Mouse (Mus musculus): ENCODE results near the gene Ky. TPM values are rescaled to one million over a fixed set of nuclear protein-coding genes. Genes with fewer than 3 reads are reported as not detected.

The Ky gene
- total and polyA plus RNA-seq, 3 experiments = not detected

DNA sequence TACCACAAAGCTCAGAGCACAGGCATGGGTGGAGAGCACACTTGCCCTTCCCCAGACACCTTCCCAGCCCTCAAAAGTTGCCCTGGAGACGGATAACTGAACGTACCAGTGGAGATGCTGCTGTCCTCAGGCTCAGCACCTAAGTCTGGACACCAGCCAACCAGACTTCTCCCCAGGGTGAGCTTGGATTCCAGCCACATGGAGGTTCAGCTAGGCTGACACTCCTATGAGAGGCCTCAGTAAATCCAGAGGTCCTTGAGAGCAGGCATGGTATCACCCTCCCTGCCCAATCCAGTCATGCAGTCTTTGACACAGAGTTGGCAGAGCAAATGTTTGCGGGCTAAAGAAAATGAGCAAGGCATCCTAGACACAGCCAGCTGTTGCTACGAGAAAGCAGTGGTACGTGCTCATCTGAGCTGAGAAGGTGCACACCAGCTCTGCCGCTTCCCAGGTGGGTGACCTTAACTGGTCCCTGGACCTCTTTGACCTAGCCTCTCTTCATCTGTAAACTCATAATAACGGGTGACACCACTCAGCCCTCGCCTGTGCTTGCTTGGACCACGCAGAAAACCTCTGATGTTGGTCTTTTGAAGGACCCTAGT lies 8.4 kb upstream of the Ky start:
- Histone ChIP-seq H3K27ac (ENCODE audit: control insufficient read depth, low read depth, low read length) (no peak overlapping the region), H3K4me3 (ENCODE audit: control insufficient read depth in 1 of 2, insufficient read depth in 1 of 2, low read depth in 2 of 2, low read length in 2 of 2) (no peak overlapping the region), H3K9ac (ENCODE audit: control insufficient read depth, low read depth, low read length, poor library complexity, severe bottlenecking) (no peak overlapping the region), H3K79me2 (ENCODE audit: control insufficient read depth, insufficient read depth, low read length, poor library complexity) (no peaks in the 10 kb centered on the region), H3K9me3 (replicated peaks; ENCODE audit: insufficient read depth, low read length) (no peaks in the 10 kb centered on the region), H3K36me3 (ENCODE audit: control insufficient read depth in 1 of 2, insufficient read depth in 2 of 2, low read length in 2 of 2) (no peaks in the 10 kb centered on the region), H3K4me1 (ENCODE audit: control insufficient read depth in 1 of 2, insufficient read depth in 2 of 2, low read length in 2 of 2) (no peaks in the 10 kb centered on the region), H3K27me3 (ENCODE audit: control insufficient read depth in 1 of 2, insufficient read depth in 2 of 2, low read length in 2 of 2) (no peaks in the 10 kb centered on the region)
- TF ChIP-seq JUND (IDR thresholded peaks at IDR 0.05; ENCODE audit: low read depth, low read length) (no peak), USF2 (IDR thresholded peaks at IDR 0.05; ENCODE audit: borderline replicate concordance in 1 of 2, insufficient read depth in 1 of 2, low read depth in 1 of 2, low read length in 2 of 2) (no peak), KAT2A (conservative IDR thresholded peaks at IDR 0.05; ENCODE audit: low read depth, low read length) (no peak), ZNF384 (IDR thresholded peaks at IDR 0.05; ENCODE audit: low read depth, low read length) (no peak), GABPA (IDR thresholded peaks at IDR 0.05; ENCODE audit: low read depth, low read length) (no peak), MAZ (IDR thresholded peaks at IDR 0.05; ENCODE audit: low read depth, low read length) (no peak)
- no peak for DNase-seq (ENCODE audit: low read depth, low spot score)

DNA sequence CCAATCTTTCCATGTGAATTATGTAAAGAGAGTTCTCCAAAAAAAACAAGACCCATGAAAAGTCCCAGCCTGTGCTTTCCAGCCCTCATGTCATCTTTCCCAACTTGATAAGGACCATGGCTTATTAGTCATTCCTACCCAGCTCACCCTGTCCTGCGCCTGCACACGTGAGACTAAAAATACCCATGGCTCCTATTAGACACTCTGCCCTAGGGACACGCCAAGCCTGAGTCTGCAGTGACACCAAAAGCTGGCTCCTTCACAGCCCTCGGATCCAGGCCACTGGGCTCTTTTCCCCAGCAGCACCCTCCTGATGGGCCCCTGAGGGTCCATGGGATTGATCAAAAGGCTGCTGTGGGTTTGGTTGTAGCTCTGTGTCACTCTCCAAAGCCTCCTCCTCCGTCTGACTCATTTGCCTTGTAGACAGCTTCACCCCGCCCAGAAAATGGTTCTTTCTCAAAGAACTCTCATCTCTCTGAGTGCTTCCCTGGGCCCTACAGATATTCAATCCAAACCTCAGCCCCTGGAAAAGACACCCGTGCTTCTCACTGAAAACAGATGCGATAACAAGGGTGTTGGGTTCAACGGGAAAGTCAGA lies 7.6 kb upstream of the Ky start:
- Histone ChIP-seq H3K9me3 (replicated peaks; ENCODE audit: insufficient read depth, low read length) (no peaks in the 10 kb centered on the region), H3K4me3 (ENCODE audit: control insufficient read depth in 1 of 2, insufficient read depth in 1 of 2, low read depth in 2 of 2, low read length in 2 of 2) (no peak overlapping the region), H3K27me3 (ENCODE audit: control insufficient read depth in 1 of 2, insufficient read depth in 2 of 2, low read length in 2 of 2) (no peaks in the 10 kb centered on the region)

DNA sequence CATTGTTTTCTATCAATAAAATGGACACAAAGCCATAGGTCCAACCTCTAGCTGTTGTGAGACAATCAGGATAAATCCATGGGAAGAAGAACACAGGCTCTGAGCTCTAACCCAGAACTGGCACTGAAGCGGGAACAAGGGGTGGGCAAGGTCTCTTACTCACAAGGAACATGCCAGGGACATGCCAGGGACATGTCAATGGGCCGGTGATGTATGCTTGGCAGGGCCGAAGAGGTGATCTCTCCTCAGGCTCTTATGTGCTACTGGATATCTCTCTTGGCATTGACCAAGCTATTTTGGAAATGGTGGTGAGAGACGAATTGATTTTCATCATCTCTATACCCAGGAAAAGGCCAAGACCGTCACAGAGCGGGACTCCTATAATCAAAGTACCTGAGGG lies 6.8 kb upstream of the Ky start:
- H3K36me3 ChIP-seq (ENCODE audit: control insufficient read depth in 1 of 2, insufficient read depth in 2 of 2, low read length in 2 of 2) = no peaks in the 10 kb centered on the region
- no peaks in the 10 kb centered on the region for H3K79me2 ChIP-seq (ENCODE audit: control insufficient read depth, insufficient read depth, low read length, poor library complexity)
- H3K4me1 ChIP-seq (ENCODE audit: control insufficient read depth in 1 of 2, insufficient read depth in 2 of 2, low read length in 2 of 2) = no peaks in the 10 kb centered on the region
- TF ChIP-seq POLR2A (IDR thresholded peaks at IDR 0.05; ENCODE audit: control insufficient read depth in 1 of 2, insufficient read depth in 1 of 2, low read depth in 1 of 2, low read length in 2 of 2, poor library complexity in 1 of 2) (no peak), ZC3H11A (IDR thresholded peaks at IDR 0.05; ENCODE audit: low read depth, low read length) (no peak), POLR2AphosphoS2 (IDR thresholded peaks at IDR 0.05; ENCODE audit: low read length) (no peak), JUND (IDR thresholded peaks at IDR 0.05; ENCODE audit: low read depth, low read length) (no peak), ZMIZ1 (IDR thresholded peaks at IDR 0.05; ENCODE audit: low read depth, low read length) (no peak), ETS1 (IDR thresholded peaks at IDR 0.05; ENCODE audit: low read depth, low read length) (no peak)
- H3K27ac ChIP-seq (ENCODE audit: control insufficient read depth, low read depth, low read length) = no peak overlapping the region
- no peak overlapping the region for H3K4me3 ChIP-seq (ENCODE audit: control insufficient read depth in 1 of 2, insufficient read depth in 1 of 2, low read depth in 2 of 2, low read length in 2 of 2)
- no peak for DNase-seq (ENCODE audit: low read depth, low spot score)
- H3K9ac ChIP-seq (ENCODE audit: control insufficient read depth, low read depth, low read length, poor library complexity, severe bottlenecking) = no peak overlapping the region
- no peaks in the 10 kb centered on the region for H3K27me3 ChIP-seq (ENCODE audit: control insufficient read depth in 1 of 2, insufficient read depth in 2 of 2, low read length in 2 of 2)
- H3K9me3 ChIP-seq (replicated peaks; ENCODE audit: insufficient read depth, low read length) = no peaks in the 10 kb centered on the region

More for the DNA sequence above, 7.6 kb upstream of the Ky start:
- Histone ChIP-seq H3K27ac (ENCODE audit: control insufficient read depth, low read depth, low read length) (no peak overlapping the region), H3K9ac (ENCODE audit: control insufficient read depth, low read depth, low read length, poor library complexity, severe bottlenecking) (no peak overlapping the region), H3K36me3 (ENCODE audit: control insufficient read depth in 1 of 2, insufficient read depth in 2 of 2, low read length in 2 of 2) (no peaks in the 10 kb centered on the region), H3K79me2 (ENCODE audit: control insufficient read depth, insufficient read depth, low read length, poor library complexity) (no peaks in the 10 kb centered on the region), H3K4me1 (ENCODE audit: control insufficient read depth in 1 of 2, insufficient read depth in 2 of 2, low read length in 2 of 2) (no peaks in the 10 kb centered on the region)
- no peak for DNase-seq (ENCODE audit: low read depth, low spot score)
- TF ChIP-seq ZKSCAN1 (IDR thresholded peaks at IDR 0.05; ENCODE audit: low read depth, low read length) = no peak
- TF ChIP-seq MAZ (IDR thresholded peaks at IDR 0.05; ENCODE audit: low read depth, low read length) = no peak
- no peak for TF ChIP-seq TBP (IDR thresholded peaks at IDR 0.05; ENCODE audit: low read depth, low read length)
- TF ChIP-seq ZMIZ1 (IDR thresholded peaks at IDR 0.05; ENCODE audit: low read depth, low read length) = no peak
- TF ChIP-seq CHD1 (IDR thresholded peaks at IDR 0.05; ENCODE audit: low read depth, low read length) = no peak
- TF ChIP-seq E2F4 (IDR thresholded peaks at IDR 0.05; ENCODE audit: borderline replicate concordance, low read depth, low read length) = no peak
- no peak for TF ChIP-seq EP300 (IDR thresholded peaks at IDR 0.05; ENCODE audit: low read depth in 1 of 2, low read length in 2 of 2)
- TF ChIP-seq MEF2A (IDR thresholded peaks at IDR 0.05; ENCODE audit: extremely low read depth, insufficient replicate concordance, low read depth, low read length, poor library complexity, severe bottlenecking) = no peak
- TF ChIP-seq TAL1 (IDR thresholded peaks at IDR 0.05; ENCODE audit: low read length) = no peak
- TF ChIP-seq NELFE (IDR thresholded peaks at IDR 0.05; ENCODE audit: low read depth, low read length) = no peak
- TF ChIP-seq RCOR1 (IDR thresholded peaks at IDR 0.05; ENCODE audit: low read depth, low read length) = no peak
- no peak for TF ChIP-seq ZC3H11A (IDR thresholded peaks at IDR 0.05; ENCODE audit: low read depth, low read length)
- TF ChIP-seq HCFC1 (IDR thresholded peaks at IDR 0.05; ENCODE audit: low read depth, low read length) = no peak
- no peak for TF ChIP-seq UBTF (IDR thresholded peaks at IDR 0.05; ENCODE audit: borderline replicate concordance, insufficient read depth, low read depth, low read length)
- no peak for TF ChIP-seq BHLHE40 (IDR thresholded peaks at IDR 0.05; ENCODE audit: borderline replicate concordance, low read depth, low read length)
